Mouse (Mus musculus) heart, adult 2 months (tissue): Measurements from ENCODE around the gene Vangl1. TPM values are rescaled to one million over a fixed set of nuclear protein-coding genes. Genes with fewer than 3 reads are reported as not detected.
A peak's percentile ranks its signal among the peaks of the same experiment; 100 is the strongest.
"Not testable (repeated sequence)": the region's sequence is repeated elsewhere in the genome, so short reads cannot be mapped to it uniquely, and the experiment has no call there.

Source experiments
- DNase-seq, 2 experiments: peaks; one replicate each; pipeline ENCODE4 v3.0.0; 2021
- H3K27ac ChIP-seq: fragments of 200-600 bp; 2 replicates; pipeline ENCODE4 v1.8.1; 2022
- H3K27me3 ChIP-seq: fragments of 200-500 bp; 2 replicates; pipeline ENCODE4 v1.6.1; 2012; ENCODE audit warnings: mild to moderate bottlenecking, low read length, inconsistent platforms, mixed read lengths; ENCODE audit not compliant: control insufficient read depth, insufficient read depth
- H3K36me3 ChIP-seq: fragments of 200-500 bp; 2 replicates; pipeline ENCODE4 v1.6.1; 2012; ENCODE audit warnings: low read length, inconsistent platforms; ENCODE audit not compliant: control insufficient read depth, insufficient read depth
- H3K4me1 ChIP-seq: fragments of 200-500 bp; 2 replicates; pipeline ENCODE4 v1.6.1; 2011; ENCODE audit warnings: low read length; ENCODE audit not compliant: control insufficient read depth, insufficient read depth
- H3K4me3 ChIP-seq: fragments of 200-600 bp; 2 replicates; pipeline ENCODE4 v1.8.1; 2022
- H3K79me2 ChIP-seq: fragments of 200-500 bp; replicated peaks from 2 replicates; pipeline ENCODE4 v1.6.1; 2012; ENCODE audit warnings: mild to moderate bottlenecking, inconsistent platforms, low read length, moderate library complexity, mixed read lengths; ENCODE audit not compliant: control insufficient read depth, insufficient read depth
- H3K9ac ChIP-seq: fragments of 200-500 bp; 2 replicates; pipeline ENCODE4 v1.6.1; 2012; ENCODE audit warnings: low read depth, mild to moderate bottlenecking, control low read depth, inconsistent platforms, low read length, mixed read lengths
- CTCF ChIP-seq: fragments of 200-600 bp; IDR thresholded peaks from 2 replicates; pipeline ENCODE4 v1.8.1; 2022; ENCODE audit warnings: antibody characterized with exemption, mild to moderate bottlenecking, moderate library complexity
- EP300 ChIP-seq: fragments of 200-500 bp; IDR thresholded peaks from 2 replicates; pipeline ENCODE4 v1.6.1; 2011; ENCODE audit warnings: low read depth, low read length, control low read depth; ENCODE audit not compliant: insufficient read depth
- POLR2A ChIP-seq: fragments of 200-500 bp; IDR thresholded peaks from 2 replicates; pipeline ENCODE4 v1.6.1; 2011; ENCODE audit warnings: mild to moderate bottlenecking, low read depth, low read length, control low read depth; ENCODE audit not compliant: insufficient read depth
- WGBS: fragments of 180-500 bp; shearing (Covaris S2); methylation state at CpG from one replicate; pipeline ENCODE4 v1.1.7; 2018; 5-methylcytosine and 5-hydroxymethylcytosine counted together
- intact Hi-C: fragments of 180-260 bp; cut with DNase I; formaldehyde crosslinking; loops from one replicate; pipeline ENCODE4 v1.15.1; 2025
- polyA plus RNA-seq: library from polyadenylated mRNA; depleted of rRNA; stranded (reverse); fragments of >200 nt; gene quantifications from 2 replicates; pipeline ENCODE4 v1.2.3, GENCODE M21; 2012
- total RNA-seq, 2 experiments: library from RNA; stranded (reverse); gene quantifications; 2 replicates each; pipeline ENCODE4 v1.2.3; 2021

Gene Vangl1
- total and polyA plus RNA-seq, 3 experiments, result 9.7 to 15.9 (median 10.6) TPM

DNA sequence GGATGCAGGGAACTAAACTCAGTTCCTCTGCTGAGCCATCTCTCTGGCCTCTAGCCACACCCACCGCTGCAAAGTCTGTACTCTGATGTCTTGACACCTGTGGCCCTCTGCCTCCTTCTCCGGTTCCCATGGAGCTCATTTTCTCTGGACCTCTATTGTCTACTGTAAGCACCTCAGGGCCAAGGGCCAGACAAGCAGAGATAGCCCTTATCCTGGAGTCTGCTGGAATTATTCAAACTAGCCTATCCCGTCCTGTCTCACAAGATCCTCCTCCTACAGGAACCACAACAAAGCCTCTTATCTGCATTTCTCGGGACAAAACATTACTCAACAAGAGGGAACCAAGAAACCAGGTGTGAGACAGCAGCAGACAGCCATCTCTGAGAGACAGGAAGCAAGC, 9.8 kb upstream of the Vangl1 start:
- intact Hi-C loops, result no loop called here
- DNase-seq, result no peak

DNA sequence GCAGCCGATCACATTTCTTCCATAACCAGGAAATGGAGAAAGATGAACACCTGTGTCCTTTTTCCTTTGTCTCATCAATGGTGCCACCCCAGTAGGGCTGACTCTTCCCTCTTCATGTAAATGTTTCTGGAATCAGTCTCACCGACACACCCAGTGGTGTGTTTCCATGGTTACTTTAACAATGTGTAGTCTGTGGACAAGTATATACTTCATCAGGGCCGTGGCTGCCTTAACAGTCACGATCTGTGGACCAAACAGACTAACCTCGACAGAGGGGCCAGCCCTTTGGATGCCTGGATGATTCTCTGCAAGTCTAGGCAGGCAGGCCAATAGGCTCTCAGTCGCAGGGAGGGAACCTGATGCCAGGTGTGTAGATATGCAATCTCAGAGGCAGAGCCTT, 8.4 kb upstream of the Vangl1 start:
- Histone ChIP-seq H3K79me2 (no peaks in the 10 kb centered on the region), H3K4me3 (no peak overlapping the region), H3K27me3 (no peaks in the 10 kb centered on the region), H3K36me3 (no peaks in the 10 kb centered on the region), H3K9ac (no peak overlapping the region), H3K27ac (no peak overlapping the region), H3K4me1 (no peaks in the 10 kb centered on the region)
- DNase-seq, result no peak
- intact Hi-C loops, result no loop called here
- WGBS, result 64% methylated on average over 6 of the region's 6 CpGs
- no peak for TF ChIP-seq POLR2A
- no peak for TF ChIP-seq EP300
- TF ChIP-seq CTCF, result no peak

More for the DNA sequence above, 9.8 kb upstream of the Vangl1 start:
- TF ChIP-seq EP300, result no peak
- TF ChIP-seq POLR2A, result no peak
- no peak for TF ChIP-seq CTCF
- no peak overlapping the region for H3K9ac ChIP-seq
- H3K4me1 ChIP-seq, result no peaks in the 10 kb centered on the region
- no peak overlapping the region for H3K4me3 ChIP-seq
- 43% methylated on average over 4 of the region's 4 CpGs for WGBS
- H3K27me3 ChIP-seq, result no peaks in the 10 kb centered on the region
- no peaks in the 10 kb centered on the region for H3K79me2 ChIP-seq
- no peaks in the 10 kb centered on the region for H3K36me3 ChIP-seq
- H3K27ac ChIP-seq, result no peak overlapping the region

DNA sequence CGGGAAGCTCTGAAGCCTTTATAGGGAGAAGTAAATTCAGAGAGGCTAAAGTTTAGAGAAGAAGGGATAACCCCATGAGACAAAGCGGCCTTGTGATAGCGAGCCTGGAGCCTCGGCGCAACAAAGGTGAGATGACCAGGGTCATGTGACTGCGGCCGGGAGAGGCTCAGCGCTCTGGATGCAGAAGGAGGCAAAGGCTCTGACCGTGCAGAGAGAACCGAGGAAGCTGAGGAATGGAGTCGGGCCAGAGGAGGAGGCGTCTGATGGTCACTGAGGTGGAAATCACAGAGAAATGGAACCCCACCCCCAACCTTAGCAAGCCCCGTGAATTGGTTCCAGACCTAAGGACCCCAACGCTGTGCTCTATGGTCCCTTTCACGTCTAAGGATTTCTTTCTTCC, 7.8 kb upstream of the Vangl1 start:
- Histone ChIP-seq H3K9ac (no peak overlapping the region), H3K79me2 (no peaks in the 10 kb centered on the region), H3K4me3 (no peak overlapping the region), H3K27me3 (no peaks in the 10 kb centered on the region), H3K27ac (no peak overlapping the region), H3K4me1 (no peaks in the 10 kb centered on the region), H3K36me3 (no peaks in the 10 kb centered on the region)
- TF ChIP-seq CTCF (no peak), POLR2A (no peak), EP300 (no peak)
- DNase-seq, result no peak
- intact Hi-C loops, result no loop called here
- WGBS, result 89% methylated on average over 15 of the region's 15 CpGs

DNA sequence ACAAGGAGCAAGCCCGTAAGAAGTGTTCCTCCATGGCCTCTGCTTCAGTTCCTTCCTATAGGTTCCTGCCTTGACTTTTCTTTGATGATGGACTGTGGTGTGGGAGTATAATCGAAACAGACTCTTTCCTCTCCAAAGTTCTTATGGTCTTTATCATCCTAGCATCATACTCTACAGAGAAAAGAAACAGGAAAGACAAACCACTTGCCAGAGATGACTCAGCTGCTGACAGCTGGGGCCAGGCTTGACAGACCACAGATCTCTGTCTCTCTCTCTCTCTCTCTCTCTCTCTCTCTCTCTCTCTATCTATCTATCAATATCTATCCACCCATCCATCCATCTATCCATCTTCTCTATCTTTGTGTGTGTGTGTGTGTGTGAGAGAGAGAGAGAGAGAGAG, 6.8 kb upstream of the Vangl1 start:
- Histone ChIP-seq H3K27me3 (no peaks in the 10 kb centered on the region), H3K4me3 (no peak overlapping the region), H3K4me1 (no peaks in the 10 kb centered on the region), H3K79me2 (no peaks in the 10 kb centered on the region), H3K9ac (no peak overlapping the region), H3K27ac (no peak overlapping the region), H3K36me3 (no peaks in the 10 kb centered on the region)
- 68% methylated on average over 2 of the region's 2 CpGs for WGBS
- TF ChIP-seq POLR2A (no peak), CTCF (no peak), EP300 (no peak)
- intact Hi-C loops, result no loop called here
- DNase-seq, result no peak

DNA sequence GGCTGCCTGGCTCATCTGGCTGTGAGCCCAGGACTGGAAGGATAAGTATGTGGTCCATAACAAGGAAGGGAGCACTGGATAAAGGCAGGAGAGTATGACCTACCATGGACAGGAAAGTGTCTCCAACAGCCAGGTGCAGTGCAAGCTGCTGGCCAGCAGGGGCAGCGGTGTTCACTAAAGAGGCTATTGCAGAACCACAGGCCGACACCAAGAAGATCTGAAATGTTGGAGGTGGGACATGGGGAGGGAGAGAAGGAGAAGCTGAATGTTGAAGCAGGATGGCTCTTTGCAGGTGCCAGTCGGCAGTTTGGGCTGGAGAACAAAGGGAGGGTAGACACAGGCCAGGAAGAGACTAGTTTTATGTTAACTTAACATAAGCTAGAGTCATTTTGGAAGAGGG, 6.3 kb upstream of the Vangl1 start:
- Histone ChIP-seq H3K27me3 (no peaks in the 10 kb centered on the region), H3K36me3 (no peaks in the 10 kb centered on the region), H3K9ac (no peak overlapping the region), H3K4me1 (no peaks in the 10 kb centered on the region), H3K79me2 (no peaks in the 10 kb centered on the region), H3K27ac (no peak overlapping the region), H3K4me3 (no peak overlapping the region)
- intact Hi-C loops, result no loop called here
- WGBS, result 78% methylated on average over 3 of the region's 3 CpGs
- no peak for DNase-seq
- TF ChIP-seq CTCF (peak; percentile 80), POLR2A (no peak)

DNA sequence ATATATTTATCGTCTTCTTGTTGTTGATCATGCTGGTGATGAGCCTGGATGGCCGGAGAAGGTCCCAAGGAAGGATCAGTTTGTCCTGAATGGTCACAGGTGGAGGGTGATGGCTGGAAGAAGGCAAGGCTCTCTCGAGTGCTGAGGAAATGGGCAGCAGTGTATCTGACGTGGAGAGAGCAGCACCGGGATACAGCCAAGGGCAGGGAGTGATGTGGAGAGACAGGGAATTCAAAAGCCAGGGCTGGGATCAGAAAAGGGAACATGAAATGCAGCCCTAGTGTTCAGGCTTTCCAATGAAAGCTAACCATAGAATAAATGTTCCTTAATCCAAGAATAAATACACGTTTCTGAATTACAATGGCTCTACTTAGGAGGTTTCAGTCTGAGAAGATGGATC, 4.4 kb upstream of the Vangl1 start:
- no peak for TF ChIP-seq EP300
- no peak for TF ChIP-seq POLR2A
- no peak for TF ChIP-seq CTCF
- no peak overlapping the region for H3K4me3 ChIP-seq
- H3K27ac ChIP-seq, result no peak overlapping the region
- H3K27me3 ChIP-seq, result no peaks in the 10 kb centered on the region
- H3K9ac ChIP-seq, result no peak overlapping the region
- no peaks in the 10 kb centered on the region for H3K79me2 ChIP-seq
- no peaks in the 10 kb centered on the region for H3K36me3 ChIP-seq
- DNase-seq, result no peak
- peaks cover 2% of the 10 kb centered on the region for H3K4me1 ChIP-seq
- intact Hi-C loops, result no loop called here
- WGBS, result 75% methylated on average over 6 of the region's 6 CpGs

DNA sequence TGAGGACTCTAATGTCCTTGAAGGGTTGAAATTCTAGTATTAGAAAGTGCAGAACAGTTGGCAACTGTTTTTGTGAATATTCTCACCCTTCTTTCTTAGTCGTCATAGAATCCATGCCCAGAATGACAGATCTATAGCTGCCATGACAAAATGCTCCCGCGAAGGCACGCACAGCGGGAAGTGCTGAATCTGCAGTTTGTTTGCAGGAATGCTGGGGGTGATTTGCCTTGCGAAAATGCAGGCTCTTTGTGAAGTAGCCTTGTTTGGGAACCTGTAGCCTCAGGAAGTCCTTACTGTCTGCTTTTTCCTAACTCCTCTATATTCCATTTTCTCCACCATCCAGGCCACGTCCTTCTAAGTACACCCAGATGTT, 951 bp upstream of the Vangl1 start:
- Histone ChIP-seq H3K79me2 (peaks cover 3% of the 10 kb centered on the region; the same call in 1 of the 2 replicates), H3K4me1 (peaks cover 2% of the 10 kb centered on the region), H3K27me3 (no peaks in the 10 kb centered on the region), H3K36me3 (no peaks in the 10 kb centered on the region), H3K4me3 (no peak overlapping the region), H3K9ac (no peak overlapping the region), H3K27ac (no peak overlapping the region)
- no peak for TF ChIP-seq CTCF
- TF ChIP-seq EP300, result no peak
- no peak for TF ChIP-seq POLR2A
- DNase-seq, result no peak
- intact Hi-C loops, result loop anchor here (1.0 kb wide), 1 partner anchor 36 kb away; no protein-coding TSS in a partner anchor
- 49% methylated on average over 7 of the region's 7 CpGs for WGBS

DNA sequence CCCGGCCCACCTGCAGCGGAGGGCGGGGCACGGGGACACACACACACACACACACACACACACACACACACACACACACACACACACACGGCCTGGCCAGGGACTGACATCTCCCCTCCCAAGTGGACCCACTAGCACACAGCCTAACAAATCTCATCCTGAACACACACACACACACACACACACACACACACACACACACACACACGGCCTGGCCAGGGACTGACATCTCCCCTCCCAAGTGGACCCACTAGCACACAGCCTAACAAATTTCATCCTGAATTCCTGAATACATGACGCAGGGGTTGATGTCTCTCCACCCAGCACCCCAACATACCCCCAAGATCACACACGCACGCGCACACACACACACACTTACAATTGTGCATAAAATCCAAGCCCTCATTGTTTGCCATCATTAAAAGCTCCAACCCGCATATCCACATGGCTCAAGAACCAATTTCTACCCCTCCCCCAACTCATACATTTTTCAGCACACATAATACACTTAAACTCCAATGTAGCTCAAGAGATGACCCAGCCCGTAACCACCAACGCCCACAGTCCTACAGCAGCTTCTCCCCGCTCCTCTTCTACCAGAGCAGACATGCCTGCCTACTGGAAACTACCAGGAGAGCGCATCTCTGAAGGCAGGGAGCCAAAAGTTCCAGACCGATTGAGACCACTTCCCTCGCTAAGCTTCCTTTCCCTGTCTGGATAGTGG, 403 bp upstream of the Vangl1 start:
- not testable (repeated sequence) for H3K79me2 ChIP-seq, H3K27ac ChIP-seq, H3K36me3 ChIP-seq, H3K27me3 ChIP-seq, H3K4me3 ChIP-seq, H3K4me1 ChIP-seq, DNase-seq
- 18% methylated on average over 12 of the region's 17 CpGs for WGBS
- intact Hi-C loops, result loop anchor here (1.0 to 5.0 kb wide), 2 partner anchors 36 to 53 kb away; no protein-coding TSS in a partner anchor
- H3K9ac ChIP-seq, result peak overlapping the region; percentile 88
